Mouse (Mus musculus): ENCODE measurements around the gene Ccdc96.

The Ccdc96 gene

GRCm38 (mm10) chr5:36474283-36474682, 10.1 kb upstream of the Ccdc96 start:
- peak; percentile 73 for DNase-seq

- no peak for DNase-seq
Observed at GRCm38 (mm10) chr5:36477486-36477885, 6.9 kb upstream of the Ccdc96 start.

- no peak for DNase-seq
Observed at GRCm38 (mm10) chr5:36478540-36479420, 5.6 kb upstream of the Ccdc96 start.

GRCm38 (mm10) chr5:36479735-36480134, 4.7 kb upstream of the Ccdc96 start:
- DNase-seq, result no peak

- no peak for DNase-seq
Observed at GRCm38 (mm10) chr5:36480398-36480797, 4.0 kb upstream of the Ccdc96 start.

- no peak for DNase-seq
Observed at GRCm38 (mm10) chr5:36481114-36481513, 3.3 kb upstream of the Ccdc96 start.

- no peak for DNase-seq
Observed at GRCm38 (mm10) chr5:36483203-36484101, 936 bp upstream of the Ccdc96 start.

- DNase-seq, result no peak
Observed at GRCm38 (mm10) chr5:36485306-36485705, 918 bp downstream of the Ccdc96 start.

GRCm38 (mm10) chr5:36489225-36489624, 4.8 kb downstream of the Ccdc96 start:
- DNase-seq, result peak; percentile 57

GRCm38 (mm10) chr5:36493919-36494318, 9.5 kb downstream of the Ccdc96 start:
- DNase-seq, result no peak

GRCm38 (mm10) chr5:36494709-36495108, 10.3 kb downstream of the Ccdc96 start:
- DNase-seq, result no peak

GRCm38 (mm10) chr5:36505235-36505634, 20.8 kb downstream of the Ccdc96 start:
- DNase-seq, result no peak

- no peak for DNase-seq
Observed at GRCm38 (mm10) chr5:36505643-36506042, 21.3 kb downstream of the Ccdc96 start.

GRCm38 (mm10) chr5:36508351-36508750, 24.0 kb downstream of the Ccdc96 start:
- peak; percentile 37 for DNase-seq

GRCm38 (mm10) chr5:36510956-36511355, 26.6 kb downstream of the Ccdc96 start:
- peak; percentile 29 for DNase-seq

GRCm38 (mm10) chr5:36515126-36515525, 30.7 kb downstream of the Ccdc96 start:
- DNase-seq, result no peak

GRCm38 (mm10) chr5:36515558-36515957, 31.2 kb downstream of the Ccdc96 start:
- no peak for DNase-seq

GRCm38 (mm10) chr5:36517596-36517995, 33.2 kb downstream of the Ccdc96 start:
- DNase-seq, result no peak

GRCm38 (mm10) chr5:36519751-36520150, 35.4 kb downstream of the Ccdc96 start:
- no peak for DNase-seq

GRCm38 (mm10) chr5:36522782-36523181, 38.4 kb downstream of the Ccdc96 start:
- peak; percentile 82 for DNase-seq

GRCm38 (mm10) chr5:36523219-36523703, 38.9 kb downstream of the Ccdc96 start:
- no peak for DNase-seq

GRCm38 (mm10) chr5:36525216-36525615, 40.8 kb downstream of the Ccdc96 start:
- no peak for DNase-seq

GRCm38 (mm10) chr5:36526274-36526673, 41.9 kb downstream of the Ccdc96 start:
- peak; percentile 29 for DNase-seq
